Mouse (Mus musculus) thymus, adult 2 months (tissue): ENCODE measurements around the gene Gphn. TPM values are rescaled to one million over a fixed set of nuclear protein-coding genes. Genes with fewer than 3 reads are reported as not detected.
A peak's percentile ranks its signal among the peaks of the same experiment; 100 is the strongest.
"Not testable (repeated sequence)": the region's sequence is repeated elsewhere in the genome, so short reads cannot be mapped to it uniquely, and the experiment has no call there.

Experiments used
- DNase-seq: peaks from one replicate; pipeline ENCODE4 v3.0.0; 2021
- H3K27ac ChIP-seq: fragments of 200-500 bp; 2 replicates; pipeline ENCODE4 v1.5.1; 2012; ENCODE audit warnings: low read length, control low read depth; ENCODE audit not compliant: control insufficient read depth, insufficient read depth
- H3K27me3 ChIP-seq: fragments of 200-500 bp; 2 replicates; pipeline ENCODE4 v1.6.1; 2012; ENCODE audit warnings: mild to moderate bottlenecking, low read length, moderate library complexity, mixed read lengths; ENCODE audit not compliant: control insufficient read depth, insufficient read depth
- H3K36me3 ChIP-seq: fragments of 200-500 bp; 2 replicates; pipeline ENCODE4 v1.6.1; 2012; ENCODE audit warnings: mild to moderate bottlenecking, low read length, moderate library complexity; ENCODE audit not compliant: control insufficient read depth, insufficient read depth
- H3K4me1 ChIP-seq: fragments of 200-500 bp; replicated peaks from 2 replicates; pipeline ENCODE4 v1.6.1; 2012; ENCODE audit warnings: low read length; ENCODE audit not compliant: control insufficient read depth, insufficient read depth
- H3K4me3 ChIP-seq: fragments of 200-500 bp; 2 replicates; pipeline ENCODE4 v1.5.1; 2012; ENCODE audit warnings: mild to moderate bottlenecking, low read length, control low read depth, moderate library complexity; ENCODE audit not compliant: control insufficient read depth, insufficient read depth
- CTCF ChIP-seq: fragments of 200-500 bp; IDR thresholded peaks from 2 replicates; pipeline ENCODE4 v1.5.1; 2012; ENCODE audit warnings: mild to moderate bottlenecking, control low read depth, low read length, moderate library complexity, borderline replicate concordance; ENCODE audit not compliant: control insufficient read depth, poor library complexity, insufficient read depth; ENCODE audit errors: extremely low read depth
- POLR2A ChIP-seq: fragments of 200-500 bp; IDR thresholded peaks from 2 replicates; pipeline ENCODE4 v1.6.1; 2012; ENCODE audit warnings: mild to moderate bottlenecking, low read length, control low read depth, moderate library complexity; ENCODE audit not compliant: control insufficient read depth, poor library complexity, insufficient read depth; ENCODE audit errors: extremely low read depth
- WGBS: fragments of 180-500 bp; shearing (Covaris S2); methylation state at CpG from one replicate; pipeline ENCODE4 v1.1.7; 2018; 5-methylcytosine and 5-hydroxymethylcytosine counted together
- polyA plus RNA-seq: library from polyadenylated mRNA; depleted of rRNA; stranded (reverse); fragments of >200 nt; gene quantifications from 2 replicates; pipeline ENCODE4 v1.2.3, GENCODE M21; 2012

Gphn gene
- polyA plus RNA-seq, 1 experiment = 8.2 TPM

GRCm38 (mm10) chr12:78327946-78328345 is 101.8 kb downstream of the Gphn start:
- 95% methylated on average over 4 of the region's 4 CpGs for WGBS
- H3K27me3 ChIP-seq = no peaks in the 10 kb centered on the region
- H3K36me3 ChIP-seq = no peaks in the 10 kb centered on the region
- no peak for TF ChIP-seq POLR2A
- no peak for TF ChIP-seq CTCF
- H3K27ac ChIP-seq = no peak overlapping the region
- no peaks in the 10 kb centered on the region for H3K4me1 ChIP-seq
- DNase-seq = no peak
- H3K4me3 ChIP-seq = no peak overlapping the region

- Histone ChIP-seq H3K27ac (no peak overlapping the region), H3K27me3 (no peaks in the 10 kb centered on the region), H3K4me3 (no peak overlapping the region), H3K4me1 (no peaks in the 10 kb centered on the region), H3K36me3 (no peaks in the 10 kb centered on the region)
- TF ChIP-seq CTCF = no peak
- no peak for TF ChIP-seq POLR2A
- peak; percentile 37 for DNase-seq
- WGBS = 69% methylated on average over 3 of the region's 3 CpGs
Measured at GRCm38 (mm10) chr12:78332107-78332506, 105.9 kb downstream of the Gphn start.

- Histone ChIP-seq H3K36me3 (no peaks in the 10 kb centered on the region), H3K4me1 (no peaks in the 10 kb centered on the region), H3K4me3 (no peak overlapping the region), H3K27ac (no peak overlapping the region), H3K27me3 (no peaks in the 10 kb centered on the region)
- peak; percentile 4 for DNase-seq
- 4% methylated on average over 2 of the region's 2 CpGs for WGBS
- TF ChIP-seq CTCF = no peak
- no peak for TF ChIP-seq POLR2A
Measured at GRCm38 (mm10) chr12:78356472-78356871, 130.3 kb downstream of the Gphn start.

GRCm38 (mm10) chr12:78389267-78389666 is 163.1 kb downstream of the Gphn start:
- Histone ChIP-seq H3K36me3 (no peaks in the 10 kb centered on the region), H3K4me3 (no peak overlapping the region), H3K27ac (no peak overlapping the region), H3K27me3 (no peaks in the 10 kb centered on the region), H3K4me1 (no peaks in the 10 kb centered on the region)
- DNase-seq = no peak
- no peak for TF ChIP-seq POLR2A
- TF ChIP-seq CTCF = no peak

GRCm38 (mm10) chr12:78395297-78395696 is 169.1 kb downstream of the Gphn start:
- no peaks in the 10 kb centered on the region for H3K27me3 ChIP-seq
- H3K36me3 ChIP-seq = no peaks in the 10 kb centered on the region
- no peak overlapping the region for H3K27ac ChIP-seq
- 94% methylated on average over 1 of the region's 1 CpGs for WGBS
- no peak overlapping the region for H3K4me3 ChIP-seq
- TF ChIP-seq CTCF (no peak), POLR2A (no peak)
- no peak for DNase-seq
- H3K4me1 ChIP-seq = no peaks in the 10 kb centered on the region

- not testable (repeated sequence) for H3K4me1 ChIP-seq, H3K4me3 ChIP-seq, H3K36me3 ChIP-seq, H3K27me3 ChIP-seq, DNase-seq, H3K27ac ChIP-seq
- WGBS = 86% methylated on average over 7 of the region's 7 CpGs
Measured at GRCm38 (mm10) chr12:78407518-78407917, 181.3 kb downstream of the Gphn start.

- Histone ChIP-seq H3K27ac (no peak overlapping the region), H3K27me3 (no peaks in the 10 kb centered on the region), H3K4me1 (no peaks in the 10 kb centered on the region), H3K36me3 (no peaks in the 10 kb centered on the region), H3K4me3 (no peak overlapping the region)
- TF ChIP-seq POLR2A (no peak), CTCF (no peak)
- WGBS = 69% methylated on average over 1 of the region's 1 CpGs
- no peak for DNase-seq
Measured at GRCm38 (mm10) chr12:78522176-78522575, 296.0 kb downstream of the Gphn start.

- DNase-seq = no peak
- no peaks in the 10 kb centered on the region for H3K4me1 ChIP-seq
- WGBS = 97% methylated on average over 5 of the region's 5 CpGs
- H3K36me3 ChIP-seq = no peaks in the 10 kb centered on the region
- H3K27me3 ChIP-seq = no peaks in the 10 kb centered on the region
- H3K4me3 ChIP-seq = no peak overlapping the region
- no peak for TF ChIP-seq POLR2A
- no peak for TF ChIP-seq CTCF
- H3K27ac ChIP-seq = no peak overlapping the region
Measured at GRCm38 (mm10) chr12:78522804-78523394, 296.7 kb downstream of the Gphn start.

- H3K4me1 ChIP-seq, H3K27me3 ChIP-seq, H3K36me3 ChIP-seq, H3K27ac ChIP-seq, DNase-seq, H3K4me3 ChIP-seq: not testable (repeated sequence)
Measured at GRCm38 (mm10) chr12:78537590-78537989, 311.4 kb downstream of the Gphn start.
